Mouse (Mus musculus): ENCODE data around the gene Gm3488.
"Not testable (repeated sequence)": the region's sequence is repeated elsewhere in the genome, so short reads cannot be mapped to it uniquely, and the experiment has no call there.

Gene Gm3488

DNA sequence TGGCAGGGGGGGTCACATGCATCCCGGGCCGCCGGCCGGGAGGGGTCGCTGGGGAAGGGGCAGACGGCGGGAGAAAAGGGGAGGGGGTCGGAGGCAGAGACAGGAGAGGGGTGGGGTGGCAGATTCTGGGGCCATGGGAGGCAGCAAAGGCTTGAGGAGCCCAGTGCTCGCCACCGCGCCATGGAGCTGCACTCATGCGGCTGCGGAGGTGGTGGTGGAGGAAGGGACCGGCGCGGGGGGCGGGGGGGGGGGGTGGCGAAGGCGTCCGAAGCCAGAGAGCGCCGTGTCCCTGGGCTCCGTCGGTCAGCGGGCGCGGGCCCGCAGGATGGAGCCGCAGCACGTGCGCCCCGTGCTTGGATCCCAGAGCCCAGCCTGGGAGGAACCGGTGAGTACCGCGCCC is at the start of gene Gm3488:
Gm3488 (plus strand) TSS at position 301 of the 400 bp plus-strand sequence.
- not testable (repeated sequence) for DNase-seq

DNA sequence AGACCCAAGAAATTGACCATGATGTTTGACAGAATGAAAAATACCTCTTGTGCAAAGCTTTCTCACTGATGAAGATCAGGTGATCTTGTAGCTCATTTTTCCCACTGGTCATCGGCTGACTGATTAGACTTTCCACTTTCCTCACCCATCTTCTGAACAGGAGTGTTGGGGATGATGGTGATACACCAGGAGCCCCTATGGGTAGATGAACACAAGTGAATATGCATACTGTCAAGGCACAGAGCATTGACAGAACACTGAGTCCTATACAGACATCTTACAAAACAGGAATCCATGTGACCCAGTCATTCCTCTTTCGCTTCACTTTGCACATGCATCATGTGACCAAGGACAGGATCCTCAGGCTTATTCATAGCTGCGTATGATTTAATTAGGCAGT is 46.1 kb upstream of the Gm3488 start, which contains the start of gene Gm3194:
Gm3194 (minus strand) TSS at position 101 of the 400 bp plus-strand sequence.
- not testable (repeated sequence) for DNase-seq

- DNase-seq: not testable (repeated sequence)
These were observed 41.0 kb upstream of the Gm3488 start for GRCm38 (mm10) chr14:5460469-5460868.

DNA sequence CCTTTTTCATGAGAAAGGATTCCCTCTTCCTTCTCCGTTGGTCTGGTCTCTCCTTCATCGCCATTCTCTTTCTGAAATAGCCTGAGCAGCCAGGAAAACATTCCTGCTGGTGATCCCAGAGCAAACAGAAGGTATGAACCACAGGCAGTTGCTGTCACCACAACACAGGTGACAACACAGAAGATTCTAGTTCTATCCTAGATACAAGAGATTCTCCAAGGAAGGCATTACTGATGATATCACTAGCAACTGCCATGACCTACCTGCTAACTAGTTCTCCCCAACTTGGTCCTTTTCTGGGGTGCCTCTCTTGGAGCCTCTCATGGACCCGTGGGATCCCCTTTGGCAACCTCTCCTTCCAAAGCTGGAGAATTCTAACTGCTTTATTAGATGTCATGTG is 23.7 kb upstream of the Gm3488 start, which contains the start of gene Gm8246:
Gm8246 (minus strand) TSS at position 101 of the 400 bp plus-strand sequence.
- DNase-seq: not testable (repeated sequence)

DNA sequence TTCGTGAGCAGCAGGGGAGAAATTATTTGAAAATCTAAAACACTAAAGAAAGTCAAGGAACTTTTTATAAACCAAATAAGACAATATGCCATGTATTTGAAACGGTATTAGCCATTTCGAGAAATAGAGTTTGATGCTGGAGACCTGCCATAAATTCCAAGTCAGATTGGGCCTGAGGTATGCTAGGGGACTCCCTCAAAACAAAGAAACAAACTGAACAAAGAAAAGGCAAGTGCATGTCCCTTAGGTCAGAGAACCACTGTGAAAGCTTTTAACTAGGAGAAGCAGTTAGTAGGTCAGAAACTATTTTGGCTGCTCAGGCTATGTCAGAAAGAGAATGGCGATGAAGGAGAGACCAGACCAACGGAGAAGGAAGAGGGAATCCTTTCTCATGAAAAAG is 17.6 kb upstream of the Gm3488 start, which contains the start of gene Gm3187:
Gm3187 (plus strand) TSS at position 301 of the 400 bp plus-strand sequence.
- not testable (repeated sequence) for DNase-seq

GRCm38 (mm10) chr14:5538196-5538595 is 36.7 kb downstream of the Gm3488 start, which contains the start of gene Gm3532:
TSS of gene Gm3532 (plus strand) at chr14:5538496.
- DNase-seq: not testable (repeated sequence)

Measured in embryo, embryonic 11 days (tissue).